Mouse (Mus musculus) stomach, embryonic 14.5 days (tissue): Measurements from ENCODE around the gene Slc6a20a. TPM values are rescaled to one million over a fixed set of nuclear protein-coding genes. Genes with fewer than 3 reads are reported as not detected.

Experiments
- ATAC-seq: fragments of 200-750 bp; cut with Nextera tagmentation; 2 replicates; pipeline ENCODE4 v1.8.0; 2017; ENCODE audit warnings: low read depth, moderate TSS enrichment; ENCODE audit not compliant: insufficient number of reproducible peaks, insufficient read depth, low FRiP score
- H3K27ac ChIP-seq: fragments of 300-500 bp; sonication (generic); 2 replicates; pipeline ENCODE4 v1.5.1; 2014; ENCODE audit warnings: mild to moderate bottlenecking, low read length, moderate library complexity, mixed read lengths
- H3K27me3 ChIP-seq: fragments of 300-500 bp; sonication (generic); 2 replicates; pipeline ENCODE4 v1.6.1; 2014; ENCODE audit warnings: low read length, control low read depth, mixed read lengths; ENCODE audit not compliant: control insufficient read depth, insufficient read depth
- H3K36me3 ChIP-seq: fragments of 300-500 bp; sonication (generic); 2 replicates; pipeline ENCODE4 v1.6.1; 2014; ENCODE audit warnings: mild to moderate bottlenecking, control low read depth, low read length, moderate library complexity, mixed read lengths; ENCODE audit not compliant: control insufficient read depth, insufficient read depth
- H3K4me1 ChIP-seq: fragments of 300-500 bp; sonication (generic); 2 replicates; pipeline ENCODE4 v1.6.1; 2014; ENCODE audit warnings: low read length, control low read depth, mixed read lengths; ENCODE audit not compliant: control insufficient read depth, insufficient read depth
- H3K4me2 ChIP-seq: fragments of 300-500 bp; sonication (generic); replicated peaks from 2 replicates; pipeline ENCODE4 v1.6.1; 2014; ENCODE audit warnings: low read depth, low read length, control low read depth
- H3K4me3 ChIP-seq: fragments of 300-500 bp; sonication (generic); 2 replicates; pipeline ENCODE4 v1.5.1; 2014; ENCODE audit warnings: low read depth, low read length, control low read depth
- H3K9ac ChIP-seq: fragments of 300-500 bp; sonication (generic); replicated peaks from 2 replicates; pipeline ENCODE4 v1.6.1; 2014; ENCODE audit warnings: low read depth, mild to moderate bottlenecking, control low read depth, low read length, moderate library complexity, mixed read lengths
- H3K9me3 ChIP-seq: fragments of 300-500 bp; sonication (generic); 2 replicates; pipeline ENCODE4 v1.6.1; 2016; ENCODE audit warnings: low read depth, low read length, control low read depth; ENCODE audit not compliant: control insufficient read depth
- WGBS: fragments of 180-500 bp; shearing (Covaris S2); extraction: QIAGEN DNeasy Blood & Tissue Kit; methylation state at CpG from one replicate; pipeline ENCODE4 v1.1.7; 2014; 5-methylcytosine and 5-hydroxymethylcytosine counted together
- polyA plus RNA-seq: library from polyadenylated mRNA; unstranded; fragments of >200 nt; fragmentation: Nextera tagmentation; extraction: Ambion mirVana; gene quantifications from 2 replicates; pipeline ENCODE4 v1.2.1, GENCODE M21; 2014

Gene Slc6a20a
- polyA plus RNA-seq, 1 experiment from 2014 or later, result 0.27 TPM

- WGBS, result 74% methylated on average over 3 of the region's 3 CpGs
- no peaks in the 10 kb centered on the region for H3K36me3 ChIP-seq
- H3K9me3 ChIP-seq, result no peaks in the 10 kb centered on the region
- no peaks in the 10 kb centered on the region for H3K27me3 ChIP-seq
- no peak overlapping the region for H3K4me2 ChIP-seq
- no peak overlapping the region for H3K4me3 ChIP-seq
- H3K9ac ChIP-seq, result no peak overlapping the region
- H3K4me1 ChIP-seq, result no peaks in the 10 kb centered on the region
- H3K27ac ChIP-seq, result no peak overlapping the region
- no peak for ATAC-seq
Measured at GRCm38 (mm10) chr9:123657457-123657856, 21.2 kb downstream of the Slc6a20a start.

- Histone ChIP-seq H3K4me3 (no peak overlapping the region), H3K27me3 (no peaks in the 10 kb centered on the region), H3K27ac (no peak overlapping the region), H3K4me1 (no peaks in the 10 kb centered on the region), H3K9me3 (no peaks in the 10 kb centered on the region), H3K9ac (no peak overlapping the region), H3K36me3 (no peaks in the 10 kb centered on the region), H3K4me2 (no peak overlapping the region)
- 38% methylated on average over 4 of the region's 4 CpGs for WGBS
- ATAC-seq, result 0 out of 2 replicates have a peak, but pooled peaks have one; percentile 49
Measured at GRCm38 (mm10) chr9:123651369-123651768, 27.3 kb downstream of the Slc6a20a start.

DNA sequence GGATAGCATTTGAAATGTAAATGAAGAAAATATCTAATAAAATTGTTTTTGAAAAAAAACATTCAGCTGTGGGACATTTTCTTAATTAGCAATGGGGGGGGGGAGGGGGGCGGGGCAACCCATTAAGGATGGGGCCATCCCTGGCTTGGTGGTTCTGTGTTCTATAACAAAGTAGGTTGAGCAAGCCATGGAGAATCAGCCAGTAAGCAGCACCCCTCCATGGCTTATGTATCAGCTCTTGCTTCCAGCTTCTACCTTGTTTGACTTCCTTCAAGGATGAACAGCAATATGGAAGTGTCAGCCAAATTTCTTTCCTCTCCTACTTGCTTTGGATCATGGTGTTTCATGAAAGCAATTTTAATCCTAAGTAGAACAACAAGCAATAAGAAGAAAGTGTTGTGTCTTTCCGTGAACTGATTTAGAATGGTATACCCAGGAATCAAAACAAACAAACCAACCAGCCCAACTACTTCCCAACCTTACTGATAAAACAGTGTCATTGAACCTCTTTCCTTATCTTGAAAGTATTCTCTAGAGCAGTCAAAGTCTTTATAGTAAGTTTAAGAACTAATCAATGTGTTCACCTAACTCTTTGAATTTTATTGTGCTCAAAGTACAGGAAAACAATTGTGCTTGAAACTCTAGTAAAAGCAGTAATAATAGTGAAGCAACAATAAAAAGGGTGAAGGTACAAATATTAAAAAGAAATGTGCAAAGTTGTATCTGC lies 28.7 kb downstream of the Slc6a20a start:
- H3K4me3 ChIP-seq, result no peak overlapping the region
- WGBS, result 65% methylated on average over 2 of the region's 2 CpGs
- no peak for ATAC-seq
- H3K4me2 ChIP-seq, result no peak overlapping the region
- H3K9me3 ChIP-seq, result no peaks in the 10 kb centered on the region
- H3K4me1 ChIP-seq, result no peaks in the 10 kb centered on the region
- H3K27ac ChIP-seq, result no peak overlapping the region
- no peaks in the 10 kb centered on the region for H3K27me3 ChIP-seq
- no peaks in the 10 kb centered on the region for H3K36me3 ChIP-seq
- no peak overlapping the region for H3K9ac ChIP-seq

- Histone ChIP-seq H3K27ac (no peak overlapping the region), H3K4me3 (no peak overlapping the region), H3K9ac (no peak overlapping the region), H3K4me2 (no peak overlapping the region), H3K4me1 (no peaks in the 10 kb centered on the region), H3K27me3 (no peaks in the 10 kb centered on the region), H3K9me3 (no peaks in the 10 kb centered on the region), H3K36me3 (no peaks in the 10 kb centered on the region)
- ATAC-seq, result no peak
- WGBS, result 70% methylated on average over 1 of the region's 1 CpGs
Measured at GRCm38 (mm10) chr9:123640106-123640505, 38.6 kb downstream of the Slc6a20a start.

DNA sequence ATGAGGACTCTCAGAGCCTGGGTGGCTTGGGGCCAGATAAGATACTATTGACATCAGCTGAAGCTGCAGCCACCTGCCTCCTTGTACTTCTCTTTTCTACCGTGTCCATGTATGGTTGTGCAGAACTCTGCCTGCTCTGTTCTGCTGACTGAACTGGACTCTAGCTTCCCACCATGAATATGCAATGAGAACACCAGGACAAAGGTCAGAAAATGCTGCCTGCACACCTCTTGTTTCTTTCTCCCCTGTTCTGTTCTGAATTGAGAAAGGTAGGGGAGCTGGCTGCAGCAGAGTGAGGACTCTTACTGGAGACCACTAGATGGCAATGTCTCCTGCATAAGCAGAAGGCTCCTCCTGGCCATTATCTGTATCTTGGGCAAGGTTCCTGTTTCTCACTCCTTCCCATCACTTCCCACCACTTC lies 40.0 kb downstream of the Slc6a20a start:
- Histone ChIP-seq H3K27ac (no peak overlapping the region), H3K36me3 (no peaks in the 10 kb centered on the region), H3K27me3 (no peaks in the 10 kb centered on the region), H3K4me3 (no peak overlapping the region), H3K4me2 (no peak overlapping the region), H3K9me3 (no peaks in the 10 kb centered on the region), H3K9ac (no peak overlapping the region), H3K4me1 (no peaks in the 10 kb centered on the region)
- 71% methylated on average over 1 of the region's 1 CpGs for WGBS
- 0 out of 2 replicates have a peak, but pooled peaks have one; percentile 2 for ATAC-seq

DNA sequence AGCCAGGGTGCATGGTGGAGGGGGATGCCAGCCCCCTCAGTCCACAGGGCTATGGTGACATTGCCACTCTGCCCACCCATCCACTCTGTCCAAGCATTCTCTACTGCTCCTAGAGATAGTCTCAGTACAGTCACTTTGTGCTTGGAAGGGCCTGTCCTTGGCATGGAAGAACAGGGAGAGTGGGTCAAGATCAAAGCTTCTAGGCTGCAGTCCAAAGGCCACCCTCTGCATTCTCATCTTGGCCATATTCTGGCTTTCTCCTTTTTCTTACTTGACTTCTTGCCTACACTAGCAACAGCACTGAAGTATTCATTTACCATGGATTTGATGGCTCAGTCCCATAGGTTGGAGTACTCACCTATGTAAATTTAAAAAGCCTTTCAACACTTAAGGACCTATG lies 40.5 kb downstream of the Slc6a20a start:
- no peak overlapping the region for H3K4me2 ChIP-seq
- no peak overlapping the region for H3K27ac ChIP-seq
- no peak overlapping the region for H3K4me3 ChIP-seq
- ATAC-seq, result no peak
- H3K9ac ChIP-seq, result no peak overlapping the region
- no peaks in the 10 kb centered on the region for H3K9me3 ChIP-seq
- H3K36me3 ChIP-seq, result no peaks in the 10 kb centered on the region
- H3K4me1 ChIP-seq, result no peaks in the 10 kb centered on the region
- no peaks in the 10 kb centered on the region for H3K27me3 ChIP-seq

DNA sequence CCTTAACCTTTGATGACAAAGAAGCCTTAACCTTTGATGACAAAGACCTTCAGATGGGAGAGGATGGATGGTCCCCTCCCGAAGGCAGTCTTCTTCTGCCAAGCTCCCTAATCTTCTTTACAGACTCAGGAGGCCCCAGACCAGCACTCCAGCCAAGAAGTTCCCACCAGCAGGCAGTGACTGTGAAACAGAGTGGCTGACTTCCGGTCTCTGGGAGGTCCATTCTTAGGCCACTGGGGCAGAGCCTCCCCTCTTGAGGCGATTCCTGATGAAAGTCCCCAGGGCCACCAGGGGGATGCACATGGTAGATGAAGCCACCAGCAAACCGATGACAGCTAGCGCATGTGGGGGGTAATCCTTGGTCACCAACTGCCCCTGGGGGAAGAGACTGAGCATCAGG lies 41.9 kb downstream of the Slc6a20a start:
- ATAC-seq, result no peak
- no peak overlapping the region for H3K9ac ChIP-seq
- no peaks in the 10 kb centered on the region for H3K36me3 ChIP-seq
- H3K27ac ChIP-seq, result no peak overlapping the region
- 68% methylated on average over 5 of the region's 5 CpGs for WGBS
- no peak overlapping the region for H3K4me3 ChIP-seq
- H3K4me2 ChIP-seq, result no peak overlapping the region
- no peaks in the 10 kb centered on the region for H3K27me3 ChIP-seq
- H3K4me1 ChIP-seq, result no peaks in the 10 kb centered on the region
- H3K9me3 ChIP-seq, result no peaks in the 10 kb centered on the region

- 76% methylated on average over 3 of the region's 3 CpGs for WGBS
- H3K9ac ChIP-seq, result no peak overlapping the region
- ATAC-seq, result no peak
- no peaks in the 10 kb centered on the region for H3K9me3 ChIP-seq
- H3K27me3 ChIP-seq, result no peaks in the 10 kb centered on the region
- no peak overlapping the region for H3K4me2 ChIP-seq
- no peak overlapping the region for H3K4me3 ChIP-seq
- H3K4me1 ChIP-seq, result no peaks in the 10 kb centered on the region
- H3K27ac ChIP-seq, result no peak overlapping the region
- no peaks in the 10 kb centered on the region for H3K36me3 ChIP-seq
Measured at GRCm38 (mm10) chr9:123632993-123633392, 45.7 kb downstream of the Slc6a20a start.

DNA sequence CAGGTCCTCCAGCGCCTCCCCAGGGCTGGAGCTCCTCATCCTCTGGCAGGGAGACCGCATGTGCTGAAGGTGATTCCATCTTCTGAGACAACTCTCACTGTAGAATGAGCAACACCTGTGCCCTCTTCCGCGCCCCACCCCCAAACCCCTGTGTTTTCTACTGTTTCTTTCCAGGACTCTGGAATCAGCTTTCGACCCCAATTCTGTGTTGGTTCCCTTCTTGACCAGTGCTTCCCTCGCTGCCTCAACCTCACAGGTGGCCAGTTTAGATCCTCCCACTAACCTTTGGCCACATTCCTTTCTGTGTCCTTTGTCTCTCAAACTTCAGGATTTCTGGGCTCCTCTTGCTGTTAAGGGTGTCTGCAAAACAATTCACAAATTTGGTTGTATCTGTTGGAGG lies 46.4 kb downstream of the Slc6a20a start, which contains the start of gene Slc6a20b:
Slc6a20b (minus strand) TSS at position 285 of the 400 bp plus-strand sequence.
- ATAC-seq, result no peak
- Histone ChIP-seq H3K4me2 (no peak within 1 kb of the TSS), H3K4me1 (no peaks in the 10 kb centered on the region), H3K4me3 (no peak within 1 kb of the TSS), H3K36me3 (no peaks in the 10 kb centered on the region), H3K9me3 (no peaks in the 10 kb centered on the region), H3K27me3 (no peaks in the 10 kb centered on the region), H3K27ac (no peak within 1 kb of the TSS), H3K9ac (no peak within 1 kb of the TSS)
- 73% methylated on average over 6 of the region's 6 CpGs for WGBS
